Mouse (Mus musculus) CD4-positive naive resting alpha-beta T cell, adult 57 days (primary cell): ENCODE measurements around the gene Nme7. TPM values are rescaled to one million over a fixed set of nuclear protein-coding genes. Genes with fewer than 3 reads are reported as not detected.

Experiments used
- total RNA-seq: library from RNA; stranded (reverse); gene quantifications from one replicate; pipeline ENCODE4 v1.2.4, GENCODE M21; 2023

Gene Nme7
- total RNA-seq = 7.0 TPM

GRCm38 (mm10) chr1:164303821-164304220 lies at the start of gene Nme7:
Gene Nme7, plus strand, starts transcription at chr1:164304121.

DNA sequence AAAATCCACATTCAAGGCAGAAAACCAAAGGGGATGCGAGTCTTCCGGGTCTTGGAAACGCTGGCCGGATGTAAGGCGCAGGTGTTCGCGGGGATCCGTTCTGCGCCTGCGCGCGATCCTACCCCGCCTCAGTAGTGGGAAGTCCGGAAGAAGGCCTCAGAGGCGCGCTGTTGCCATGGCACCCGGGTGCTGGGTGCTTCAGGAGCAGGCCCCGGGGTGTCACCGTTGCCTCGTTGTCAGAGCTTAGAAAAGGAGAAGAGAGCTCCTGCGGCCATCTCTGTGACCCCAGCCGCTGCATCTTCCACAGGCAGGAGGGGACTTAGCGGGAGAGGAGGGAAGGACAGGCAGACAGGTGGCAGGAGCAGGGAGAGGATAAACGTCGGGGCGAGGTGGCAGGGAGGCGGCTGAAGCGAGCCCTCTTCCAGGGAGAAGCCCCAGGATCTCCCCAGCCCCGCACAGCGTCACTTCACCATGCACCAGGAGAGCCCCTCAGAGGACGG lies 28.4 kb upstream of the Nme7 start, which contains the start of gene Ccdc181:
Gene Ccdc181, plus strand, starts transcription at position 131 of the 500 bp plus-strand sequence.

DNA sequence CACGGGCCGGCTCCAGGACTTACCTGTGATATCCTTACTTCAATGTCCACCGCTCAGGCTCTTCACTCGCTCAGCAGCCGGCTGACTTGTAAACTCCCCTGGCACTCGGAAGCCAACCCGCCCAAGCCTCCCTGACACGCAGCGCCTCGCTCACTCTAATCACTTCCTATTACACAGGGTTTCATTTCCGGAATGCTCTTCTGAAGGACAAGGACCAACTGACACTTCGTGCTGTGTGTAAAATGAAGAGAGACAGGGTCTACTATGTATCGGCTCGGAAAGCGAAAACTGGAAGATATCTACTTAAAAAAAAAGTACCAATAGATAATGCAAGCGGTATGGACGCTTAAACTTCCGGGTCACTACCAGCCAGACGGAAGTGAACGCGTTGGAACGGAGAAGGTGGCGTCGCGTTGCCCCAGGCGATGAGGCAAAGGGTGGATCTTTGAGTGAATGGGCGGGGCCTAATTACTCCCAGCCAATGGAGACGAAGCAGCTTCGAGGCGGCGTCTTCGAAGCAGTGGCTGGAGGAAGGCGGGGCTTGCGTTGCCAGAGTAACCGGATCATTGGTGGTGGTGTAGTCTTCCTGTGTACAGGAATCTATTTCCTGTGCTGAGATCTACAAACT lies 3.3 kb downstream of the Nme7 start, which contains the start of gene Blzf1:
Gene Blzf1, minus strand, starts transcription at position 366 of the 628 bp plus-strand sequence.

DNA sequence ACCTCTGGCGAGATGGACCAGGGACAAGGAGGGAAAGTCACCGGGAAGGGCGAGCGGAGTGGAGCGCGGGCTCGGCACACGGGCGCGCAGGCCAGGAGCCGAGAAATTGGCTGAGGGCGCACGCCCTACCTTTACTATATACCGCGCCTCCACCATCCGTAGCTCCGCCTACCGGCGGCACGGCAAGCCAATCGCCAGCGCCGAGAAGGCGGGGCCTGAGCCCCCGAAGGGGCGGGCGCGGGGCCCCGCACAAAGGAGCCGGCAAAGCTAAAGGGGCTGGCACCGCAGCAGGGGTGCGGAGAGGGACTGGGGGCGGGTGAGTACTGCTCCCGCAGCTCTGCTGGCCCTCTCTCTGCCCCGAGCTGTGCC lies 154.3 kb downstream of the Nme7 start, which contains the start of gene Atp1b1:
Gene Atp1b1, minus strand, starts transcription at position 111 of the 369 bp plus-strand sequence.

Other genes starting within 250 kb of the Nme7 start
- 643 TPM for gene Sell, start 242.1 kb upstream of the Nme7 start, total RNA-seq
- gene Selp, start 188.9 kb upstream of the Nme7 start, total RNA-seq = 0.80 TPM
- gene F5, start 152.3 kb upstream of the Nme7 start, total RNA-seq = 0.80 TPM
- gene Slc19a2, start 55.1 kb upstream of the Nme7 start, total RNA-seq = 5.2 TPM
- gene Ccdc181, start 28.5 kb upstream of the Nme7 start, total RNA-seq = 3.0 TPM
- gene Blzf1, start 3.4 kb downstream of the Nme7 start, total RNA-seq = 15.1 TPM
- gene Atp1b1, start 154.2 kb downstream of the Nme7 start, total RNA-seq = 164 TPM